Mouse (Mus musculus) embryonic facial prominence, embryonic 15.5 days (tissue): ENCODE results near the gene Kcmf1. TPM values are rescaled to one million over a fixed set of nuclear protein-coding genes. Genes with fewer than 3 reads are reported as not detected.
"Not testable (repeated sequence)": the region's sequence is repeated elsewhere in the genome, so short reads cannot be mapped to it uniquely, and the experiment has no call there.

Experiments
- ATAC-seq: fragments of 200-750 bp; cut with Nextera tagmentation; 2 replicates; pipeline ENCODE4 v1.8.0; 2017; ENCODE audit warnings: low read depth, moderate TSS enrichment; ENCODE audit not compliant: insufficient number of reproducible peaks, low FRiP score, low TSS enrichment
- H3K27ac ChIP-seq: fragments of 300-500 bp; sonication (generic); replicated peaks from 2 replicates; pipeline ENCODE4 v1.5.1; 2015; ENCODE audit warnings: mild to moderate bottlenecking, inconsistent platforms
- H3K27me3 ChIP-seq: fragments of 300-500 bp; sonication (generic); 2 replicates; pipeline ENCODE4 v1.6.1; 2015; ENCODE audit warnings: inconsistent platforms
- H3K36me3 ChIP-seq: fragments of 300-500 bp; sonication (generic); 2 replicates; pipeline ENCODE4 v1.6.1; 2015; ENCODE audit warnings: mild to moderate bottlenecking, inconsistent platforms
- H3K4me1 ChIP-seq: fragments of 300-500 bp; sonication (generic); 2 replicates; pipeline ENCODE4 v1.6.1; 2015; ENCODE audit warnings: inconsistent platforms
- H3K4me2 ChIP-seq: fragments of 300-500 bp; sonication (generic); replicated peaks from 2 replicates; pipeline ENCODE4 v1.6.1; 2015; ENCODE audit warnings: mild to moderate bottlenecking, inconsistent platforms
- H3K4me3 ChIP-seq: fragments of 300-500 bp; sonication (generic); replicated peaks from 2 replicates; pipeline ENCODE4 v1.5.1; 2015; ENCODE audit warnings: mild to moderate bottlenecking, inconsistent platforms
- H3K9ac ChIP-seq: fragments of 300-500 bp; sonication (generic); 2 replicates; pipeline ENCODE4 v1.6.1; 2015; ENCODE audit warnings: inconsistent platforms
- H3K9me3 ChIP-seq: fragments of 300-500 bp; sonication (generic); replicated peaks from 2 replicates; pipeline ENCODE4 v1.6.1; 2016; ENCODE audit warnings: inconsistent platforms
- WGBS: fragments of 180-500 bp; shearing (Covaris S2); methylation state at CpG from one replicate; pipeline ENCODE4 v1.1.7; 2015; 5-methylcytosine and 5-hydroxymethylcytosine counted together
- polyA plus RNA-seq: library from polyadenylated mRNA; unstranded; fragments of >200 nt; fragmentation: Nextera tagmentation; extraction: Ambion mirVana; gene quantifications from 2 replicates; pipeline ENCODE4 v1.2.1, GENCODE M21; 2015

Gene Kcmf1
- polyA plus RNA-seq, 1 experiment from 2014 or later: 41.8 TPM

GRCm38 (mm10) chr6:72873338-72873737 lies 26.4 kb downstream of the Kcmf1 start:
- Histone ChIP-seq H3K4me1 (peaks cover 14% of the 10 kb centered on the region), H3K27me3 (no peaks in the 10 kb centered on the region), H3K4me2 (no peak overlapping the region), H3K4me3 (no peak overlapping the region), H3K9ac (no peak overlapping the region), H3K27ac (no peak overlapping the region), H3K36me3 (no peaks in the 10 kb centered on the region), H3K9me3 (no peaks in the 10 kb centered on the region)
- WGBS: 87% methylated on average over 3 of the region's 3 CpGs
- ATAC-seq: no peak

GRCm38 (mm10) chr6:72872276-72872675 lies 27.5 kb downstream of the Kcmf1 start:
- 81% methylated on average over 1 of the region's 1 CpGs for WGBS
- H3K9me3 ChIP-seq: no peaks in the 10 kb centered on the region
- H3K9ac ChIP-seq: no peak overlapping the region
- no peak for ATAC-seq
- H3K27me3 ChIP-seq: no peaks in the 10 kb centered on the region
- H3K4me1 ChIP-seq: peaks cover 14% of the 10 kb centered on the region
- H3K4me3 ChIP-seq: no peak overlapping the region
- no peaks in the 10 kb centered on the region for H3K36me3 ChIP-seq
- no peak overlapping the region for H3K4me2 ChIP-seq
- H3K27ac ChIP-seq: no peak overlapping the region

- H3K4me3 ChIP-seq: no peak overlapping the region
- no peaks in the 10 kb centered on the region for H3K36me3 ChIP-seq
- H3K27ac ChIP-seq: no peak overlapping the region; the same call in 1 of the 2 replicates
- 67% methylated on average over 8 of the region's 8 CpGs for WGBS
- no peak overlapping the region for H3K4me2 ChIP-seq
- H3K27me3 ChIP-seq: no peaks in the 10 kb centered on the region
- H3K9me3 ChIP-seq: no peaks in the 10 kb centered on the region
- no peak overlapping the region for H3K9ac ChIP-seq
- peaks cover 14% of the 10 kb centered on the region for H3K4me1 ChIP-seq
- ATAC-seq: no peak
These were observed 30.2 kb downstream of the Kcmf1 start for GRCm38 (mm10) chr6:72869601-72870000.

GRCm38 (mm10) chr6:72868688-72869087 lies 31.1 kb downstream of the Kcmf1 start:
- 67% methylated on average over 5 of the region's 5 CpGs for WGBS
- no peaks in the 10 kb centered on the region for H3K27me3 ChIP-seq
- H3K27ac ChIP-seq: peak overlapping the region; percentile 48
- H3K4me3 ChIP-seq: no peak overlapping the region
- ATAC-seq: no peak
- H3K36me3 ChIP-seq: 0 out of 2 replicates have a peak, but pooled peaks cover 2% of the 10 kb centered on the region
- peaks cover 14% of the 10 kb centered on the region for H3K4me1 ChIP-seq
- no peaks in the 10 kb centered on the region for H3K9me3 ChIP-seq
- no peak overlapping the region for H3K4me2 ChIP-seq
- H3K9ac ChIP-seq: no peak overlapping the region

- WGBS: 85% methylated on average over 1 of the region's 1 CpGs
- Histone ChIP-seq H3K27me3 (no peaks in the 10 kb centered on the region), H3K36me3 (0 out of 2 replicates have a peak, but pooled peaks cover 2% of the 10 kb centered on the region), H3K9me3 (no peaks in the 10 kb centered on the region), H3K4me3 (no peak overlapping the region), H3K4me2 (no peak overlapping the region), H3K9ac (no peak overlapping the region), H3K27ac (no peak overlapping the region), H3K4me1 (peaks cover 10% of the 10 kb centered on the region)
- ATAC-seq: no peak
These were observed 32.0 kb downstream of the Kcmf1 start for GRCm38 (mm10) chr6:72867746-72868145.

- no peaks in the 10 kb centered on the region for H3K9me3 ChIP-seq
- H3K27me3 ChIP-seq: no peaks in the 10 kb centered on the region
- H3K9ac ChIP-seq: no peak overlapping the region
- H3K4me2 ChIP-seq: no peak overlapping the region
- peaks cover 7% of the 10 kb centered on the region for H3K4me1 ChIP-seq
- 86% methylated on average over 2 of the region's 2 CpGs for WGBS
- ATAC-seq: no peak
- H3K4me3 ChIP-seq: no peak overlapping the region
- H3K36me3 ChIP-seq: 0 out of 2 replicates have a peak, but pooled peaks cover 2% of the 10 kb centered on the region
- no peak overlapping the region for H3K27ac ChIP-seq
These were observed 33.5 kb downstream of the Kcmf1 start for GRCm38 (mm10) chr6:72866232-72866631.

- not testable (repeated sequence) for H3K9ac ChIP-seq, ATAC-seq
- WGBS: 89% methylated on average over 5 of the region's 5 CpGs
These were observed 37.1 kb downstream of the Kcmf1 start for GRCm38 (mm10) chr6:72862686-72863085.

GRCm38 (mm10) chr6:72854256-72854655 lies 45.5 kb downstream of the Kcmf1 start:
- no peaks in the 10 kb centered on the region for H3K9me3 ChIP-seq
- H3K27ac ChIP-seq: no peak overlapping the region
- 85% methylated on average over 5 of the region's 5 CpGs for WGBS
- no peaks in the 10 kb centered on the region for H3K27me3 ChIP-seq
- no peak overlapping the region for H3K4me2 ChIP-seq
- H3K9ac ChIP-seq: no peak overlapping the region
- peaks cover 74% of the 10 kb centered on the region for H3K36me3 ChIP-seq
- no peak for ATAC-seq
- no peak overlapping the region for H3K4me3 ChIP-seq
- no peaks in the 10 kb centered on the region for H3K4me1 ChIP-seq

More at GRCm38 (mm10) chr6:72862686-72863085, 37.1 kb downstream of the Kcmf1 start:
- H3K36me3 ChIP-seq: peaks cover 11% of the 10 kb centered on the region; the same call in 1 of the 2 replicates
- not testable (repeated sequence) for H3K4me3 ChIP-seq, H3K27me3 ChIP-seq, H3K27ac ChIP-seq, H3K9me3 ChIP-seq, H3K4me2 ChIP-seq, H3K4me1 ChIP-seq

- Histone ChIP-seq H3K27ac (no peak overlapping the region), H3K27me3 (no peaks in the 10 kb centered on the region), H3K4me3 (no peak overlapping the region), H3K9me3 (no peaks in the 10 kb centered on the region), H3K9ac (no peak overlapping the region), H3K4me1 (no peaks in the 10 kb centered on the region), H3K36me3 (peaks cover 86% of the 10 kb centered on the region), H3K4me2 (no peak overlapping the region)
- ATAC-seq: no peak
- WGBS: 87% methylated on average over 4 of the region's 4 CpGs
These were observed 47.6 kb downstream of the Kcmf1 start for GRCm38 (mm10) chr6:72852180-72852579.

GRCm38 (mm10) chr6:72851633-72852032 lies 48.1 kb downstream of the Kcmf1 start:
- Histone ChIP-seq H3K9ac (no peak overlapping the region), H3K27me3 (no peaks in the 10 kb centered on the region), H3K27ac (no peak overlapping the region), H3K9me3 (no peaks in the 10 kb centered on the region), H3K4me1 (no peaks in the 10 kb centered on the region), H3K4me3 (no peak overlapping the region), H3K4me2 (no peak overlapping the region), H3K36me3 (peaks cover 86% of the 10 kb centered on the region)
- no peak for ATAC-seq
- whole genome bisulfite sequencing: 79% methylated on average over 5 of the region's 5 CpGs

- no peaks in the 10 kb centered on the region for H3K27me3 ChIP-seq
- H3K4me1 ChIP-seq: no peaks in the 10 kb centered on the region
- no peak for ATAC-seq
- H3K4me2 ChIP-seq: no peak overlapping the region
- peaks cover 54% of the 10 kb centered on the region for H3K36me3 ChIP-seq
- no peaks in the 10 kb centered on the region for H3K9me3 ChIP-seq
- WGBS: 84% methylated on average over 7 of the region's 7 CpGs
- H3K4me3 ChIP-seq: no peak overlapping the region
- H3K27ac ChIP-seq: no peak overlapping the region
- H3K9ac ChIP-seq: no peak overlapping the region
These were observed 57.7 kb downstream of the Kcmf1 start for GRCm38 (mm10) chr6:72841986-72842502.
